Mouse (Mus musculus) R1 (cell line): ENCODE results near the gene Olfr1200.
A peak's percentile ranks its signal among the peaks of the same experiment; 100 is the strongest.

Experiments
- DNase-seq: peaks from one replicate; pipeline ENCODE4 v3.0.0-alpha.2; 2018; ENCODE audit warnings: low read depth, low spot score

The Olfr1200 gene

GRCm38 (mm10) chr2:88770388-88770787 is at the start of gene Olfr1200:
TSS of gene Olfr1200 (minus strand) at chr2:88770488.
- DNase-seq: no peak

DNA sequence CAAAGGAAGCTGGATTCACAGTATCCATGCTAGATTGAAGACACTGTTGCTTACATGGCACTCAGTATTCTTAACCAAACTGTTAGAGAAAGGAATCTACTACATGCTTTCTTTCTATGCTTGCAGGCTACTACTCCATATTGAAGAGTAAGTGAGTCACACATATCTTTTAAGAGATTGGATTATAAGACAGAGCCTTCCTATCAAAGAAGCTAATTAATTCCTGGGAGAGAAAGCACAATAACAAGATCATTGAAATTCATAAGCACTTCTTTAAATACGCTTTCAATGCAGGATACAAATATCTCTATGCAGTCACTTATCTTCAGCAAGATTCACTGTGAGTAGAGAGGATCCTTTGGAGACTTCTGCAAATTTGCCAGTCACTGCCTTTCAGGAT is 43.9 kb upstream of the Olfr1200 start, which contains the start of gene Olfr1202:
Gene Olfr1202 (plus strand): TSS at position 301 of the 400 bp plus-strand sequence.
- DNase-seq: no peak

GRCm38 (mm10) chr2:88792736-88793135 is 22.4 kb upstream of the Olfr1200 start, which contains the start of gene Olfr1201:
TSS of gene Olfr1201 (plus strand) at chr2:88793036.
- no peak for DNase-seq

DNA sequence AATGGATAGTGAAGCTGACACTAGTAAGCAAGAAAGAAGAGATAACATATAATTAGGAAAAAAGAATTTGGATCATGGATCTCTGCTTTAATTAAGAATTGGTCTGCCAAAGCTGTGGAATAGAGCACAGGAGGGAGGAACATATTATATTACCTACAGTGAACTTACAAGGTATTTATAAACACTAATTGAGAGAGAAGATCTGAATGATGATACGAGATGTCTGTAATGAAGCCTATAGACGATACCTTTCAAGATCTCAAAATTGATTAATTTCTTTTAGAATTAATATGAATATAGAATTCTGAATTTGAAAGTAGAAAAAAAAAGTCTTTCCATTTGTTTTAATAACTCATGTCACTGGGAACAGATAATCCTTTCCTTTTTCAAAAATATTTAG is 9.9 kb downstream of the Olfr1200 start, which contains the start of gene Olfr1199:
Gene Olfr1199 (minus strand): TSS at position 101 of the 400 bp plus-strand sequence.
- DNase-seq: no peak

- no peak for DNase-seq
Measured at GRCm38 (mm10) chr2:88751270-88751669, 19.0 kb downstream of the Olfr1200 start, which contains the start of gene Olfr1198. TSS of gene Olfr1198 (minus strand) at chr2:88751370.

GRCm38 (mm10) chr2:88743379-88743778 is 26.9 kb downstream of the Olfr1200 start:
- DNase-seq: peak; percentile 80

- DNase-seq: no peak
Measured at GRCm38 (mm10) chr2:88732266-88732665, 38.0 kb downstream of the Olfr1200 start, which contains the start of gene Olfr1197. TSS of gene Olfr1197 (minus strand) at chr2:88732366.
